Mouse (Mus musculus) intestine, embryonic 16.5 days (tissue): ENCODE data around the gene Jam2. TPM values are rescaled to one million over a fixed set of nuclear protein-coding genes. Genes with fewer than 3 reads are reported as not detected.

Experiments
- ATAC-seq: fragments of 200-750 bp; cut with Nextera tagmentation; 2 replicates; pipeline ENCODE4 v1.8.0; 2017; ENCODE audit warnings: moderate TSS enrichment, moderate library complexity
- H3K27ac ChIP-seq: fragments of 300-500 bp; sonication (generic); 2 replicates; pipeline ENCODE4 v1.5.1; 2014; ENCODE audit warnings: mild to moderate bottlenecking, low read length
- H3K27me3 ChIP-seq: fragments of 300-500 bp; sonication (generic); replicated peaks from 2 replicates; pipeline ENCODE4 v1.6.1; 2014; ENCODE audit warnings: low read length, control low read depth, mixed read lengths; ENCODE audit not compliant: control insufficient read depth, insufficient read depth
- H3K36me3 ChIP-seq: fragments of 300-500 bp; sonication (generic); 2 replicates; pipeline ENCODE4 v1.6.1; 2014; ENCODE audit warnings: low read length, control low read depth; ENCODE audit not compliant: control insufficient read depth, insufficient read depth
- H3K4me1 ChIP-seq: fragments of 300-500 bp; sonication (generic); 2 replicates; pipeline ENCODE4 v1.6.1; 2014; ENCODE audit warnings: low read length, control low read depth, mixed read lengths; ENCODE audit not compliant: control insufficient read depth, insufficient read depth
- H3K4me2 ChIP-seq: fragments of 300-500 bp; sonication (generic); 2 replicates; pipeline ENCODE4 v1.6.1; 2014; ENCODE audit warnings: low read depth, low read length, control low read depth
- H3K4me3 ChIP-seq: fragments of 300-500 bp; sonication (generic); 2 replicates; pipeline ENCODE4 v1.5.1; 2014; ENCODE audit warnings: mild to moderate bottlenecking, low read length
- H3K9ac ChIP-seq: fragments of 300-500 bp; sonication (generic); 2 replicates; pipeline ENCODE4 v1.6.1; 2014; ENCODE audit warnings: low read depth, low read length
- H3K9me3 ChIP-seq: fragments of 300-500 bp; sonication (generic); 2 replicates; pipeline ENCODE4 v1.6.1; 2016; ENCODE audit warnings: low read length, control low read depth; ENCODE audit not compliant: control insufficient read depth
- WGBS: fragments of 180-500 bp; shearing (Covaris S2); extraction: QIAGEN DNeasy Blood & Tissue Kit; methylation state at CpG from one replicate; pipeline ENCODE4 v1.1.7; 2014; 5-methylcytosine and 5-hydroxymethylcytosine counted together
- polyA plus RNA-seq: library from polyadenylated mRNA; unstranded; fragments of >200 nt; fragmentation: Nextera tagmentation; extraction: Ambion mirVana; gene quantifications from 2 replicates; pipeline ENCODE4 v1.2.1, GENCODE M21; 2015

Jam2 gene
- 4.8 and 5.5 TPM in 2 replicates for polyA plus RNA-seq

GRCm38 (mm10) chr16:84774003-84774703 lies at the start of gene Jam2:
TSS of gene Jam2 (plus strand) at chr16:84774123.
- peak within 1 kb of the TSS; percentile 99 for H3K4me2 ChIP-seq
- 0% methylated on average over 41 of the region's 43 CpGs for WGBS
- ATAC-seq: peak; percentile 87
- peaks cover 5% of the 10 kb centered on the region; the same call in 1 of the 2 replicates for H3K4me1 ChIP-seq
- no peaks in the 10 kb centered on the region for H3K36me3 ChIP-seq
- H3K27ac ChIP-seq: 0 out of 2 replicates have a peak within 1 kb of the TSS, but pooled peaks have one; percentile 18
- peaks cover 10% of the 10 kb centered on the region for H3K27me3 ChIP-seq
- peak within 1 kb of the TSS; percentile 68 for H3K9ac ChIP-seq
- H3K4me3 ChIP-seq: peak within 1 kb of the TSS; percentile 57
- H3K9me3 ChIP-seq: no peaks in the 10 kb centered on the region

GRCm38 (mm10) chr16:84734806-84735165 lies 39.1 kb upstream of the Jam2 start:
- peak; percentile 63 for ATAC-seq
- WGBS: under 1% methylated on average over 15 of the region's 15 CpGs
- no peaks in the 10 kb centered on the region for H3K9me3 ChIP-seq
- no peaks in the 10 kb centered on the region for H3K27me3 ChIP-seq
- H3K27ac ChIP-seq: no peak overlapping the region
- peak overlapping the region; percentile 86 for H3K4me3 ChIP-seq
- H3K4me1 ChIP-seq: peaks cover 5% of the 10 kb centered on the region
- peaks cover 3% of the 10 kb centered on the region; the same call in 1 of the 2 replicates for H3K36me3 ChIP-seq
- H3K4me2 ChIP-seq: peak overlapping the region; percentile 73
- peak overlapping the region; percentile 82 for H3K9ac ChIP-seq

GRCm38 (mm10) chr16:84735166-84736105 lies 38.5 kb upstream of the Jam2 start, which contains the start of gene Mrpl39:
TSS of gene Mrpl39 (minus strand) at chr16:84735742.
- peak within 1 kb of the TSS; percentile 82 for H3K9ac ChIP-seq
- H3K4me3 ChIP-seq: peak within 1 kb of the TSS; percentile 86
- peak; percentile 100 for ATAC-seq
- H3K27me3 ChIP-seq: no peaks in the 10 kb centered on the region
- peaks cover 3% of the 10 kb centered on the region; the same call in 1 of the 2 replicates for H3K36me3 ChIP-seq
- H3K4me2 ChIP-seq: peak within 1 kb of the TSS; percentile 73
- H3K9me3 ChIP-seq: no peaks in the 10 kb centered on the region
- peaks cover 5% of the 10 kb centered on the region for H3K4me1 ChIP-seq
- peak within 1 kb of the TSS; percentile 84 for H3K27ac ChIP-seq
- WGBS: under 1% methylated on average over 66 of the region's 66 CpGs

GRCm38 (mm10) chr16:84737358-84737757 lies 36.6 kb upstream of the Jam2 start:
- no peaks in the 10 kb centered on the region for H3K36me3 ChIP-seq

DNA sequence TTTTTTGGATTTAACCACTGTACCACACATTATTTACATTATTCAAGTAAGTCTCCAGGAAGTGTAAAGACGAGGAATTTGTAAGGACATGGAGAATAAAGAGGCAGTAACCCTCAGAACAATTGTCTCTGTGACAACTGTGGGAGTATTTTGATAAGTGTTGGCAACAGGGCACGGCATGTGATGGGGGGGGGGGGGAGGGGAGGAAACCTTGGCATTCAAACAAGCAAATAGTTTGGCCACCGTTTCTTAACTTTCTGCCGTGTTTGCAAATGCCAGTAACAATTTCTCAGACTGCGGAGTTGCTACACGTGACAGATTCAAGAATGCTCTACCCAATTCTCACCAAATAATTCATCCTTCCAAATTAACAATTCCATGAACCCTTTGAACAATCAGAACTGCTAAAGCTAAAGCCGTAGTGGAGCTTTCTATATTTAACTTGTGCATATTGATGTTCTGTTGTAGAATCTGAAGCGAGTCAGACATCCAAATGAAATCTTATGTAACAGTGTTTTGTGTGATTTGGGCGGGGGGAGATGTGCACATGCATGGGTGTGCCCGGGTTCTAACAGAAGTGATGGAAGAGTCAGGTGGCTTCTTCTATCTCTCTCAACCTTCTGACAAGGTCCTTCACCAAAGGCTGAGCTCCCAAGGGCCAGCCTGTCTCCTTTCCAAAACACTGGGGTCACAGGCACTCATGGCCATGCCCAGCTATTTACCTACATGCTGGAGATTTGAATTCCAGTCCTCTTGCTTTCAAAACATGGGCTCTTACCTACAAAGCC lies 29.0 kb upstream of the Jam2 start:
- no peak for ATAC-seq
- Histone ChIP-seq H3K4me3 (no peak overlapping the region), H3K27ac (no peak overlapping the region), H3K4me1 (no peaks in the 10 kb centered on the region), H3K36me3 (no peaks in the 10 kb centered on the region), H3K4me2 (no peak overlapping the region), H3K27me3 (no peaks in the 10 kb centered on the region), H3K9ac (no peak overlapping the region), H3K9me3 (no peaks in the 10 kb centered on the region)
- WGBS: 64% methylated on average over 10 of the region's 10 CpGs

More at GRCm38 (mm10) chr16:84737358-84737757, 36.6 kb upstream of the Jam2 start:
- H3K9me3 ChIP-seq: no peaks in the 10 kb centered on the region
- H3K4me1 ChIP-seq: peaks cover 5% of the 10 kb centered on the region
- no peaks in the 10 kb centered on the region for H3K27me3 ChIP-seq
- ATAC-seq: no peak
- WGBS: 78% methylated on average over 3 of the region's 3 CpGs
- H3K27ac ChIP-seq: no peak overlapping the region
- H3K9ac ChIP-seq: no peak overlapping the region
- no peak overlapping the region for H3K4me2 ChIP-seq
- H3K4me3 ChIP-seq: no peak overlapping the region

GRCm38 (mm10) chr16:84745721-84746306 lies 28.1 kb upstream of the Jam2 start:
- no peaks in the 10 kb centered on the region for H3K36me3 ChIP-seq
- no peak overlapping the region for H3K9ac ChIP-seq
- no peak overlapping the region for H3K27ac ChIP-seq
- no peaks in the 10 kb centered on the region for H3K9me3 ChIP-seq
- no peak overlapping the region for H3K4me3 ChIP-seq
- ATAC-seq: no peak
- WGBS: 68% methylated on average over 6 of the region's 6 CpGs
- H3K4me1 ChIP-seq: no peaks in the 10 kb centered on the region
- no peak overlapping the region for H3K4me2 ChIP-seq
- no peaks in the 10 kb centered on the region for H3K27me3 ChIP-seq

- no peak for ATAC-seq
- H3K9me3 ChIP-seq: no peaks in the 10 kb centered on the region
Observed at GRCm38 (mm10) chr16:84767956-84768355, 6.0 kb upstream of the Jam2 start.

DNA sequence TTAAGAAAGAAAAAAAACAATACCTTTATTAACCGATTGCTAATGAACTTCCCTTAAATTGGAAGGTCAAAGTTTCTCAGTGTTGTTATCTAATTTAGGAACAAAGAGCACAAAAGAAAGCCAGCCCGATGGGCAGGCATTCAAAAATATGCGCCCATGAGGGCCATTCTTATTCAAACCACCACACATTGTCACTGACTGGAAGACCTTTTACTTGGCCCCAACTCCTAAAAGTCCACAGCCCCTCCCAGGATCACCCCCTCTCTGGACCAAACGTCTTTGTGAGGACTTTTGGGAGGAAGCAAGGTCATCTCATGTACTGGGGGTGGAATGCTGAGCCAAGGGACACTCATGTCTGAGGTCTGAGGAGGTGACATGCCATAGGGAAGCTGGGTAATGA lies 4.7 kb upstream of the Jam2 start:
- H3K27ac ChIP-seq: no peak overlapping the region
- no peak overlapping the region for H3K4me2 ChIP-seq
- peaks cover 5% of the 10 kb centered on the region; the same call in 1 of the 2 replicates for H3K4me1 ChIP-seq
- H3K4me3 ChIP-seq: no peak overlapping the region
- WGBS: 70% methylated on average over 4 of the region's 4 CpGs
- H3K27me3 ChIP-seq: peaks cover 5% of the 10 kb centered on the region
- no peak for ATAC-seq
- H3K36me3 ChIP-seq: no peaks in the 10 kb centered on the region
- H3K9me3 ChIP-seq: no peaks in the 10 kb centered on the region
- no peak overlapping the region for H3K9ac ChIP-seq

More at GRCm38 (mm10) chr16:84767956-84768355, 6.0 kb upstream of the Jam2 start:
- Histone ChIP-seq H3K36me3 (no peaks in the 10 kb centered on the region), H3K9ac (no peak overlapping the region), H3K4me3 (no peak overlapping the region), H3K27ac (no peak overlapping the region), H3K4me1 (no peaks in the 10 kb centered on the region), H3K27me3 (no peaks in the 10 kb centered on the region), H3K4me2 (no peak overlapping the region)
- WGBS: 81% methylated on average over 8 of the region's 8 CpGs
